Mouse (Mus musculus) ovary, adult 18-20 months (tissue): ENCODE measurements around the gene Tlr9.

Source experiments
- DNase-seq: peaks from one replicate; pipeline ENCODE4 v3.0.0; 2022; ENCODE audit warnings: low spot score, mixed read lengths

Tlr9 gene

GRCm38 (mm10) chr9:106222261-106222851 lies at the start of gene Tlr9:
TSS of gene Tlr9 (plus strand) at chr9:106222598.
- no peak for DNase-seq

- no peak for DNase-seq
These were observed 49.0 kb upstream of the Tlr9 start for GRCm38 (mm10) chr9:106173363-106173762.

DNA sequence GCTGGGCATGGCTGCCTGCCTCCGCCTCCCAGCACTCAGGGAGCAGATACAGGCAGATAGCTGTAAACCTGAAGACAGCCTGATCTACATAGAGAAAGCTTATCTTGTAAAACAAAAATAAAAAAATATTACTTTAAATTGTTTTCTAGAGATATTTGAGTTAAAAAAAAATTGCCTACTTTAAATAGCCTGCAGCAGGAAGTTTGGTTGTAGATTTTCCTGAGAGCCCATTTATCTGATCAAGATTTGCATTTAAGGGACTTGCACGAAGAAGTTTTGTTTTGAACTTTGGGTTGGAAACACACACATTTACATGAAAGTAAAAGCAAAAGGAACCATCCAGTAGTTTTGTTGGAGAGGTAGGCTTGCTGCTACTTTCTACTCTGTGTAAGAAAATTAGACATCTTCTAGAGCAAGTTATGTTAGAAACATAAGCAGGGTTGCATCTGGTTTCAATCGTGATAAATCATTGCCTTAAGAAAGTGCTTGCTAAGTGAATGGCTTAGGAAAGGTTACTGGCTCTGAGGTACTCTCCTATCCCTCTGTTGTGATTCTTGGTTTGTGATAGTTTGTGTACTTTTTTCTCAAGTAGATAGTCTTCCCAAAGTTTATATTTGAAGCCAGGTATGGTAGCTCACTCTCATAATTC lies 46.7 kb upstream of the Tlr9 start:
- no peak for DNase-seq

DNA sequence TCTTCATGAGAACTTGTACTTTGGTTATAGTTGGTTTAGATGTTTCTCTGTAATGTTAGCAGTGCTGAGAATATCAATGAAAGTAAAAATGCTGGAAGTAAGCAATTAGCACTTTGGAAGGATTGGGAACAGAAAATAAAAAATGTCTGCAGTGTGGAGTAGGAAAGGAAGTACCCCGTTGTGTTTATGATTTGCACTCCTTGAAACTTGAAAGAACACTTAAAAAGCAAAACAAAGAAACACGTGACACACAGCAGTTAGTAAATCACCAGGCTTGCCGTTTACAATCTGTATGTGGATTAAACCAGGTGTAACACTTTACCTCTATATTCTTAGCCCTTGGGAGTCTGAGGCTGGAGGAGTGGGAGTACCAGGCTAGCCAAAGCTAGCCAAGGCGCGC lies 45.6 kb upstream of the Tlr9 start:
- DNase-seq, result no peak

GRCm38 (mm10) chr9:106177799-106178198 lies 44.6 kb upstream of the Tlr9 start:
- no peak for DNase-seq

GRCm38 (mm10) chr9:106179454-106179853 lies 42.9 kb upstream of the Tlr9 start:
- DNase-seq, result no peak

DNA sequence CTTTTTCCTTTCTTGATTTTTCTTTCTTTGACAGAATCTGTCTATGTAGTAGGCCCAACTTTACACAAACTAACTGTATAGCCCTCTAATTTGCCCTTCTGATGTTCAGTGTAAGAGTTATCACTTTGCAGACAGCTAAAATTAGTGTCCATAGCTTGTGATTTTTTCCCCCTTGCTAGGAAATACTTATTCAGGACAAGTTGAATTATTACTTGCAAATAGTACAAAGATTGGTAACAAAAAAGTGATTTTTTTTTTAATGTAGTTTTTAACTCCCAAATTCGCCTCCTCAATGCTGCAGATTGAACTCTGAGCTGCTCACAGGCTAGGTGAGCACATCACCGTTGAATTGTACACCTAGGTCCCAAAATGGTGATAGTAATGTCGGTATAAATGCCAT lies 42.4 kb upstream of the Tlr9 start:
- DNase-seq, result no peak

- no peak for DNase-seq
These were observed 40.3 kb upstream of the Tlr9 start for GRCm38 (mm10) chr9:106182146-106182545.

GRCm38 (mm10) chr9:106183996-106184395 lies 38.4 kb upstream of the Tlr9 start:
- DNase-seq, result no peak

DNA sequence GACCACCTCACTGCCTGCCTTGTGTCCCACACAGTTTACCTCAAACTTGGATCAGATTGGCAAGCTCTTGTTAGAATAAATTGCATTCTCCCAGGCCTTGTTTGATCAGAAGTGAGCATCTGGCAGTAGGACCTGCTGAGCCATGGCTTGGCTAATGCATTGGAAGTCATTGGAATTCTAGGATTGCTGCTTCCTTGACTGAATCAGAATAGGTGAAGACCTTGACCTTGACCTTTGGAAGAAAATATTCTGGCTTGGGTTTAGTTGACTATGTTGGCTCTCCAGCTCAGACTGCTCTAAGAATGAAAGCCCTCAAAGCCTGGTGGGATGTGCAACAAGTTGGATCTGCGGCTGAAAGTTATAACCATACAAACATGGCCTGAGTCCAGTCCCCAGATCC lies 31.0 kb upstream of the Tlr9 start:
- DNase-seq, result no peak

DNA sequence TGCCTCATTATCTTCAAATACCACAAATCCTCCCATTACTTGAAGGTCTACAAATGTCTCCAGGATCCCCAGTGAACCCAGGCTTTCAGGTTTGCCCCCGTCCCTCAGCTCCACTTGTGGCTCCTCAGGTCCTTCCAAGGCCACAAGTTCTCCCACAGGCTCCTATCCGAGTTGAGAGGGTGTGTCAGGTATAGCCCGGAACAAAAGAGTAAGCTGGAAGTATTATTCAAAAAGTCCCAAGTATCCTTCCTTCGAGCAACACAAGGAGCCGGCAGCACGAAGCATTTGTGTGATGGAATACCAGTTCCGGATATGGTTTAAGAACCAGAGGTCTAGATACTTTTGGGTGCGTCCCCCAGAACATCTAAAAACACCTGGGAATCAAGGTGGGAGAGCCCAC lies 30.4 kb upstream of the Tlr9 start:
- DNase-seq, result no peak

DNA sequence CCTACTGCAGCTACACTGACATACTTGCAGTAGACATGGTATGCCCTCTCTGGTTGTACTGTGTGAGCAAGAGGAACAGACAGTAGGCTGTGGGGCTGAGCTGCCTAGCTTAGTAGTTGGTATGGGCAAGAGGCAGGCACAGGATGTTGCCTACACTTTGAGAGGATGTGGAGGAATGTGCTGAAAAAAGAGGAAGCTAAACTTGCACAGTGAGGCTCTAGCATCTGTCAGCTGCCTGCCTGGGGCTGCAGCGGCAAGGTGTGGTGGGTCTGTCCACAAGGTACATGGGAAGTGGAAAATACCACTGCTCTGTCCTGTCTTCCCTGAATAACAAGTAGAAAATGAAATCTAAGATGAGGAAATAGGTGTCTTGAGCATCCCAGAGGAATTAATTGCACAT lies 29.4 kb upstream of the Tlr9 start:
- DNase-seq, result no peak

DNA sequence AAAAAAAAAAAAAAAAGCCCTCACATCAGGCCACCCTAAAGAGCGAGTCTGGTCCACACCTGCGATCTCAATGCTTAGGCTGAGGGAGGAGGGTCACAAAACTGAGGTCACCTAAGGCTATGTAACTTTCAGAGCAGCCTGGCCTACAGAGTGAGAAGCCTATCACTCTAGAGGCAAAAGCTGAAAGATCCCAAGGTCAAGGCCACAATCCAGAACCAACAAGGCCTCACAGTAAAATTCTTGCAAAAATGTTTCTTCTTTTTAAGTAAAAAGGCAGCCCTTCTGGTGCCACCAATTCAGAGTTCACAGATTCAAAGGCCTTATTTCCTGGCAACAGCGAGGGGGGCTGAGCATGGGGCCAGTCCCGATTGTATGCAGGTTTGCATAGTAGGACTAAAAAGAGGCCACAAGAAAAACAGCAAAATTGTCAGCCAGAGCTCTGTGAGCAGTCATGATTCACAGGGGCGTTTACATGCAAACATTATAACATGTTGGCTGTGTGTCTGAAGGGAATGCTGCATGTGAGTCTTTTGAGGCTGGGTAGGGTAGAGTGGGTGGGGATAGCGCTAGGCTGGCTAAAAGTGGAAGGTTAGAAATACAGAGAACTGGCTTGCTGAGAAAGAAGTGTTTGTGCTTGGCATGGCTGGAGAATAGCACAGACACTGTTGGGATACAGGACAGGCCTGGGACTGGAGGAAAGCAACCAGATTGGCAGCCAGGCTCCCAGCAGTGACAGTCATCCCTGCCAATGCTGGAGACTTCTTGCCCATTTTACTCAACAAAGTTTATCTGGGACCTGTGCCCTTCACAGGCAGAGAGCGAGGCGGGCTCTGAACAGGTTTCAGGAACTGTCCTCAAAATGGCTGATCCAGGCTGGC lies 28.2 kb upstream of the Tlr9 start:
- DNase-seq, result no peak

DNA sequence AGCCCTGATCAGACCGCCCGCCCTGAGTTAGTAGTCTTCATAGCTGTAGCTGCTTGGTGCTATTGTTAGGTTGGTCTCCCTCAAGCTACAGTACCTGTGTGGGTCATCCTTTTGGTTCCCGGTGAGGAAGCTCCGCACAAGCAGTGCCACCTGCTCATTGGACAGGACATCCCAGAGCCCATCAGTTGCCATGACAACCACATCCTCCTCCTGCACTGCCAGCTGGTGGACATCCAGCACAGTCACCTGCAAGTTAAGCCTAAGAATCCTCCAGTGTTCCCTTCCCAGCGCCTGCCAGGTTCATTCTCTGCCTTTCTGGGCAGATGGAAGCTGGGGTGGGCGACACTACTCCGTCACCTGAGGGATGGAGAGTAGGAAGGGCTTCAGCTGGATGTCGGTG lies 26.7 kb upstream of the Tlr9 start:
- no peak for DNase-seq

DNA sequence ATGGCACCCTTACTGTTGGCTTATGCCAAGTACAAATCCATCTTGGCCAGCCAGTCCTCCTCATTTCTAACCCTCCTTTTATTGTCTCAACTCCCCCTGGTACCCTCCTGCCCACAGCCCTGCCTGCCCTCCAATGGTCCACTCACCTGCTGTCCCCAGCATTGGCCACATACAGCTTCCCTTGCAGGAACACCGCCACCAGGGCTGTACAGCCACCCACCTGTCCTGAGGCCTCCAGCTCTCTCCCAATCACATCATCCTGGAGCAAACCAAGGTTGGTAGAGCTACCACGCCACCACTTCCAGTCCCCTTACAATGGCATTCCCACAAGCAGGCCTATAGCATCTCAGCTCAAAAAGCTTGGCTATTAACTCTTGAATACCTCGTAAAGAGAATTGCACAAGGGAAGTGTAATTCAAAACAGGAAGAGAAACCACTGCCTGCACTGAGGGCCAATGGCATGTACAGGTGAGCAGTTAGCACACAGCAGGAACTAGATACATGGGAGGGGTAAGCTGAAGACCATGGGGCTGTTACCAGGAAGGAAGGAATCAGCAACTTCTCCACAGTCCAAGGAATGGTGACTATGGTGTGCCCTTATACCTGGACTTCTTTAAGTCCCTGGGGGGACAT lies 25.2 kb upstream of the Tlr9 start:
- DNase-seq, result no peak

- DNase-seq, result no peak
These were observed 24.7 kb upstream of the Tlr9 start for GRCm38 (mm10) chr9:106197732-106198131.

DNA sequence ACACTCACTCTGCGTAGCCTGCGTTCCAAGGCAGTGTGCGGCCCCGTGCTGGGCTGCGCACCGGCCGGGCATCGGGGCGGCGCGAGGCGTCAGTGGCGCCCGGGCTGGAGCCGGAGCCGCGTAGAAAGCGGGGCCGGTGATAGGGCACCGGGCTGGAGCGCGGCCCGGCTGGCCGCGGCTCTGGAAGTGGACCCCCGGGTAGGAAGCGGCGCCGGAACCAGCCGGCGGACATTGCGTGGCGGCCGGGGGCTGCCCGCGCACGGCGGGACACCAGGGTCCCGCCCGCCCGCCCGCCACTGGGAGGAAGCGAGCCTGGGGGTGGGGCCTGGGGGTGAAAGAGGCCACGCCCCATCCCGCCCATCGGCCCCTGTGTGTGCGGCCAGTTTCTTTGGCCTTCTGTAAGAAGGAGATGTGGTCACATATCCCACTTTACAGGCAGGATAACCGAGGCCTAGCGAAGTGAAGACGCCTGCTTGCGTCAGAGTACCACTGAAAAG lies 23.4 kb upstream of the Tlr9 start:
- DNase-seq, result peak; percentile 63

GRCm38 (mm10) chr9:106199535-106200272 lies 22.7 kb upstream of the Tlr9 start, which contains the start of gene Ppm1m:
TSS of gene Ppm1m (minus strand) at chr9:106199746.
- no peak for DNase-seq

DNA sequence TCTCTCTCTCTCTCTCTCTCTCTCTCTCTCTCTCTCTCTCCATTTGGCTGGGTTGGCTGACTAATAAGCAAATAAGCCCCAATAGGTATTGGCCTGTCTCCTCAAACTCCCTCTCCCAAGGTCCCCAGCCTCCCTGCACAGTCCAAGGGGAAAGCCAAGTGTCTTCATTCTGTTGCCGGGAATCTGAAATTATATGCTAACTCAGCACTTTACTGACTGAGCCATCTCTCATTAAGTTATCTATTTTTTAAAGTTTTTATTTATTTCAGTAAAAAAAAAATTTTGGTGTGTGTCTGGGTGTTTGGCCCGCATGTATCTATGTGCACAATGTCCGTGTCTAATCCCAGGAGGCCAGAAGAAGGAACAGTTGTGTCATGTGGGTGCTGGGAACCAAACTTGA lies 20.5 kb upstream of the Tlr9 start:
- no peak for DNase-seq

DNA sequence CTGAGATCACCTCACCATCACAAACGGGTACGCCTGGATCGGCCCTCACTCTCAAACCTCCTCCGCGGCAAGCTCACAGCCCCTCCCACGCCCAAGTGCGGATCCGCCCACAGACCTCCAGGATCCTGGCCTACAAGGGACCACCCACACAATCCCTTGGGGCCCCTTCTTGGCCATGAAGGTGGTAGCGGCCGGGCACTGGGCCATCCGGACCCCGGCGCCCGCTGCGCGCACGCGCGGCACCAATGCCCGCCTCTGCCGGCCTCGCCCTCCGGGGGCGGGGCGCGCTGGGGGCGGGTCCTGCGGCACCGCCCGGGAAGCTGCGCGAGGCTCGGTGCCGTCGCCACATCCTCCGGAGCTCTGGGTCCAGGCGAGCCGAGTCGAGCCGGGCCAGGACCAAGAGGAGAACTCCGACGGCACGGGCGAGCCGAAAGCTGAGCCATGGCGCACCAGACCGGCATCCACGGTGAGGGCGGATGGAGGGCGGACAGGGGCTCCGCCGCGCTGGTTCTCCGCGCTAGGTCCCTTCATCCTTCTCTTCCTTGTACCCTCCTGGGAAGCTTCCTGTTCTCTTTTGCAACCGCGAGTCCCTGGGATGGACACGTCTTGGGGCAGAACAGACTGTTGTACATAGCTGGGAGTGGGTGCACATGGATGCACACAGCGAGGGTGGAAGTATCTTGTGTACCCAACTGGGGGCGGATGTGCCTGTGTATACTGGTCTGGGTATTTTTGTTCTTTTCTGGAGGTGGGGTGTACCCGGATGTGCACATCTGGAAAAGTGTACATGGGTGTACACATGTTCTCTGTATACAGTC lies 19.4 kb upstream of the Tlr9 start, which contains the start of gene Twf2:
Twf2 (plus strand) TSS at position 290 of the 818 bp plus-strand sequence.
- DNase-seq, result peak; percentile 91
